Mouse (Mus musculus) stomach, postnatal 0 days (tissue): ENCODE measurements around the gene Scarb2. TPM values are rescaled to one million over a fixed set of nuclear protein-coding genes. Genes with fewer than 3 reads are reported as not detected.

Experiments
- ATAC-seq: fragments of 200-750 bp; cut with Nextera tagmentation; 2 replicates; pipeline ENCODE4 v1.8.0; 2017; ENCODE audit not compliant: low FRiP score, low TSS enrichment
- DNase-seq: peaks from one replicate; pipeline ENCODE4 v3.0.0-alpha.2; 2016; ENCODE audit warnings: low spot score
- H3K27ac ChIP-seq: fragments of 300-500 bp; sonication (generic); replicated peaks from 2 replicates; pipeline ENCODE4 v1.5.1; 2014; ENCODE audit warnings: mild to moderate bottlenecking, control low read depth
- H3K27me3 ChIP-seq: fragments of 300-500 bp; sonication (generic); 2 replicates; pipeline ENCODE4 v1.6.1; 2014; ENCODE audit warnings: low read length; ENCODE audit not compliant: control insufficient read depth, insufficient read depth
- H3K36me3 ChIP-seq: fragments of 300-500 bp; sonication (generic); 2 replicates; pipeline ENCODE4 v1.6.1; 2014; ENCODE audit warnings: low read length, mixed read lengths; ENCODE audit not compliant: control insufficient read depth, insufficient read depth
- H3K4me1 ChIP-seq: fragments of 300-500 bp; sonication (generic); replicated peaks from 2 replicates; pipeline ENCODE4 v1.6.1; 2014; ENCODE audit warnings: antibody characterized with exemption; ENCODE audit not compliant: control insufficient read depth, insufficient read depth
- H3K4me2 ChIP-seq: fragments of 300-500 bp; sonication (generic); replicated peaks from 2 replicates; pipeline ENCODE4 v1.6.1; 2014; ENCODE audit warnings: low read depth, mild to moderate bottlenecking, control low read depth, moderate library complexity
- H3K4me3 ChIP-seq: fragments of 300-500 bp; sonication (generic); 2 replicates; pipeline ENCODE4 v1.5.1; 2014; ENCODE audit warnings: low read depth, low read length, control low read depth
- H3K9ac ChIP-seq: fragments of 300-500 bp; sonication (generic); 2 replicates; pipeline ENCODE4 v1.6.1; 2014; ENCODE audit warnings: mild to moderate bottlenecking, low read length, control low read depth, mixed read lengths
- H3K9me3 ChIP-seq: fragments of 300-500 bp; sonication (generic); 2 replicates; pipeline ENCODE4 v1.6.1; 2016; ENCODE audit warnings: low read length; ENCODE audit not compliant: control insufficient read depth
- CTCF ChIP-seq: IDR thresholded peaks from 2 replicates; pipeline ENCODE4 v1.5.1; 2016; ENCODE audit warnings: antibody characterized with exemption, low read depth, mild to moderate bottlenecking, moderate library complexity
- EP300 ChIP-seq: optimal IDR thresholded peaks from 2 replicates; pipeline ENCODE3; 2016; ENCODE audit warnings: antibody characterized with exemption
- WGBS: fragments of 180-500 bp; shearing (Covaris S2); extraction: QIAGEN DNeasy Blood & Tissue Kit; methylation state at CpG from one replicate; pipeline ENCODE4 v1.1.7; 2014; 5-methylcytosine and 5-hydroxymethylcytosine counted together
- polyA plus RNA-seq: library from polyadenylated mRNA; unstranded; fragments of >200 nt; fragmentation: Nextera tagmentation; extraction: Ambion mirVana; gene quantifications from 2 replicates; pipeline ENCODE4 v1.2.1, GENCODE M21; 2015

Gene Scarb2
- polyA plus RNA-seq, 1 experiment from 2014 or later, result 20.9 TPM

GRCm38 (mm10) chr5:92411461-92412140 is 95.0 kb downstream of the Scarb2 start:
- no peak for DNase-seq

DNA sequence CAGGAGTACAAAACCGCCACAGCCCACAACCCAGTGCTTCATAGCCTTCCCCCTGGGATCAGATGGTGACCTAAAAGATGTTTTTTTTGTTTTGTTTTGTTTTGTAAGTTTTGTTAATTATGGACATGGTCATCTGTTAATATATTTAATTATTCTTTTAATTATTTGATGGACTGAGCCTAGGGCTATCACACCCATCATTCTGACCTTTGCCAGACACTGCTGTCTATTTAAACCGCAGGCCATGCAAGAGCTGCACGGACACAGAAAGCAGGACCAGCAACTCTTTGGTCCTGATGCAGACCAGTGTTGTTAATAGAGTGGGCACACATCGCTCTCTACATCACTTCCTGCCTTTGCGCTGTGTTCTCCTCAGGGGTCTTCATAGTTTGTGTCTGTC is 96.1 kb downstream of the Scarb2 start:
- no peak overlapping the region for H3K9ac ChIP-seq
- DNase-seq (no peak), ATAC-seq (no peak)
- no peak for TF ChIP-seq EP300
- TF ChIP-seq CTCF, result no peak
- no peaks in the 10 kb centered on the region for H3K4me1 ChIP-seq
- no peaks in the 10 kb centered on the region for H3K27me3 ChIP-seq
- WGBS, result 84% methylated on average over 5 of the region's 5 CpGs
- no peak overlapping the region for H3K27ac ChIP-seq
- no peak overlapping the region for H3K4me2 ChIP-seq
- no peak overlapping the region for H3K4me3 ChIP-seq
- H3K9me3 ChIP-seq, result no peaks in the 10 kb centered on the region
- no peaks in the 10 kb centered on the region; the same call in 1 of the 2 replicates for H3K36me3 ChIP-seq

More at GRCm38 (mm10) chr5:92411461-92412140, 95.0 kb downstream of the Scarb2 start:
- no peaks in the 10 kb centered on the region for H3K4me1 ChIP-seq
- no peaks in the 10 kb centered on the region for H3K9me3 ChIP-seq
- TF ChIP-seq CTCF, result no peak
- no peaks in the 10 kb centered on the region; the same call in 1 of the 2 replicates for H3K36me3 ChIP-seq
- H3K4me2 ChIP-seq, result no peak overlapping the region
- H3K27ac ChIP-seq, result no peak overlapping the region
- H3K27me3 ChIP-seq, result no peaks in the 10 kb centered on the region
- 52% methylated on average over 7 of the region's 7 CpGs for WGBS
- no peak for ATAC-seq
- no peak overlapping the region for H3K4me3 ChIP-seq
- H3K9ac ChIP-seq, result no peak overlapping the region

- ATAC-seq, result no peak
- no peak overlapping the region for H3K4me3 ChIP-seq
- H3K27me3 ChIP-seq, result no peaks in the 10 kb centered on the region
- H3K4me2 ChIP-seq, result no peak overlapping the region
- no peak overlapping the region for H3K9ac ChIP-seq
- 77% methylated on average over 9 of the region's 9 CpGs for WGBS
- H3K4me1 ChIP-seq, result no peaks in the 10 kb centered on the region
- TF ChIP-seq EP300, result no peak
- TF ChIP-seq CTCF, result no peak
- H3K36me3 ChIP-seq, result no peaks in the 10 kb centered on the region
- no peak for DNase-seq
- H3K9me3 ChIP-seq, result no peaks in the 10 kb centered on the region
- no peak overlapping the region for H3K27ac ChIP-seq
Observed at GRCm38 (mm10) chr5:92409361-92410155, 97.1 kb downstream of the Scarb2 start.

DNA sequence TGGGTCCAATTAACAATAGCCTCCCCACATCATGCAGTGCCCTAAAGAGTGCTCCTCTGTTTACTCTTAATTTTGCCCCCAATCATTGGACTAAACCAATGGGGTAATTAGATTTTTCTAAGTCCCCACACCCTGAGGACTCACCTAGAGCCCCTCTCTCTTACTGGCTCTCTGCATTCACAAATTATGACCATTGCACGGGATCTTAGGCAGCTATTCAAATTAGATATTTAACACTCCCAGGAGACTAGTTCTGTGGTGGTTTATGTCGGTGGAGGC is 102.3 kb downstream of the Scarb2 start:
- Histone ChIP-seq H3K4me1 (no peaks in the 10 kb centered on the region), H3K4me2 (no peak overlapping the region), H3K4me3 (no peak overlapping the region), H3K9me3 (no peaks in the 10 kb centered on the region), H3K27me3 (no peaks in the 10 kb centered on the region), H3K9ac (no peak overlapping the region), H3K27ac (no peak overlapping the region), H3K36me3 (no peaks in the 10 kb centered on the region)
- WGBS, result 57% methylated on average over 2 of the region's 2 CpGs
- TF ChIP-seq CTCF, result no peak
- TF ChIP-seq EP300, result no peak
- ATAC-seq (no peak), DNase-seq (no peak)

- no peak for ATAC-seq
- H3K4me2 ChIP-seq, result no peak overlapping the region
- no peak overlapping the region for H3K27ac ChIP-seq
- 62% methylated on average over 10 of the region's 10 CpGs for WGBS
- H3K36me3 ChIP-seq, result no peaks in the 10 kb centered on the region
- no peak for DNase-seq
- H3K27me3 ChIP-seq, result no peaks in the 10 kb centered on the region
- H3K9me3 ChIP-seq, result no peaks in the 10 kb centered on the region
- H3K4me1 ChIP-seq, result no peaks in the 10 kb centered on the region
- TF ChIP-seq CTCF (no peak), EP300 (no peak)
- H3K9ac ChIP-seq, result no peak overlapping the region
- no peak overlapping the region for H3K4me3 ChIP-seq
Observed at GRCm38 (mm10) chr5:92403562-92404399, 102.9 kb downstream of the Scarb2 start.
